Mouse (Mus musculus): Measurements from ENCODE around the gene Zdhhc4.

DNA sequence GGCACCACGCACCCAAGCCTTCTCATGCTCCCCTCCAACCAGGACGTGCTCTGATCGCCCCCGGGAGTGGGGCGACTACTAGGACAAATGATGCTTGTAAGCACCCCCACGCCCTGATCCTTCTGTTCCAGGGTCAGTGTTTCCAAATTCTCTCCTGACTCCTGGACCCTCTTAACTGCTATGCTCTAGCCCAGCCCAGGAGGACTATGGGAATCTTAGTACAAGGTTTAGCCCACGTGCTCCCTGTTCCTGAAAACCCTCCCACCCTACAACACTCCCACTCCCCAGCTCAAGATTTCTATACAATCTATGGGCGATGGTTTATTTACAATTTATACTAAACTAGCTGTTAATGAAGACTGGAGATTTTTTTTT is 13.6 kb downstream of the Zdhhc4 start:
- TF ChIP-seq GATA1 (IDR thresholded peaks at IDR 0.05; ENCODE audit: low read length) (no peak), TAL1 (IDR thresholded peaks at IDR 0.05; ENCODE audit: low read length) (no peak)
